Mouse (Mus musculus) cortical plate, adult 2 months (tissue): ENCODE data around the gene Khdrbs2.

Source experiments
- CTCF ChIP-seq: fragments of 200-500 bp; IDR thresholded peaks from 2 replicates; pipeline ENCODE4 v1.5.1; 2011; ENCODE audit warnings: mild to moderate bottlenecking, control low read depth, low read length; ENCODE audit not compliant: insufficient read depth; ENCODE audit errors: extremely low read depth
- POLR2A ChIP-seq: fragments of 200-500 bp; IDR thresholded peaks from 2 replicates; pipeline ENCODE4 v1.6.1; 2011; ENCODE audit warnings: mild to moderate bottlenecking, low read length, control low read depth; ENCODE audit not compliant: insufficient read depth; ENCODE audit errors: extremely low read depth

GRCm38 (mm10) chr1:32258942-32259341, 86.4 kb downstream of the Khdrbs2 start:
- no peak for TF ChIP-seq CTCF
- TF ChIP-seq POLR2A: no peak
